Mouse (Mus musculus) heart, postnatal 14 days (tissue): ENCODE measurements around the gene Fst. TPM values are rescaled to one million over a fixed set of nuclear protein-coding genes. Genes with fewer than 3 reads are reported as not detected.

ENCODE experiments used
- DNase-seq, 2 experiments: peaks; one replicate each; pipeline ENCODE4 v3.0.0; 2021 to 2022
- intact Hi-C: fragments of 180-260 bp; cut with DNase I; formaldehyde crosslinking; loops from one replicate; pipeline ENCODE4 v1.15.1; 2025
- total RNA-seq, 2 experiments: library from RNA; stranded (reverse); gene quantifications; 2 replicates each; pipeline ENCODE4 v1.2.3; 2021

The Fst gene
- total RNA-seq, 2 experiments from 2014 or later, result 1.4 to 1.6 TPM

- peak; percentile 5 to 25 for DNase-seq
- intact Hi-C loops, result no loop called here
Measured at GRCm38 (mm10) chr13:114432491-114432890, 26.3 kb downstream of the Fst start.

DNA sequence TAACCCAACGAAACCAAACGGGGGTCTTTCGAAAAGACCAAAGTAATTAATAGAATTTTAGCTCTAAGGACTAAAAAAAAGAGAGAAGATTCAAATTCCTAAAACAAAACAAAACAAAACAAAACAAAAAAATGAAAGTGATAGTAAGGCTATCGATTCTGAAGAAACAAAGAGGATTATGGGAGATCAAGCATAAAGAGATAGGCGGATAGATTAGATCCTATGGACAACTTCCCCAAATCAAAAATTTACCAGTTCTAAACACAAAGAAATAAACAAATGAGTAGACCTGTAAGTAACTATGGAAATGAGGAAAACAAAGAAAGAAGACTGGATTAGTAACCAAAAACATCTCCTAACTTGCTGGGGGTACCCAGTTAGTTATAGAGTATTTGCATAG lies 33.5 kb downstream of the Fst start:
- intact Hi-C loops, result no loop called here
- no peak for DNase-seq

GRCm38 (mm10) chr13:114420235-114420634 lies 38.5 kb downstream of the Fst start:
- intact Hi-C loops, result no loop called here
- no peak for DNase-seq

DNA sequence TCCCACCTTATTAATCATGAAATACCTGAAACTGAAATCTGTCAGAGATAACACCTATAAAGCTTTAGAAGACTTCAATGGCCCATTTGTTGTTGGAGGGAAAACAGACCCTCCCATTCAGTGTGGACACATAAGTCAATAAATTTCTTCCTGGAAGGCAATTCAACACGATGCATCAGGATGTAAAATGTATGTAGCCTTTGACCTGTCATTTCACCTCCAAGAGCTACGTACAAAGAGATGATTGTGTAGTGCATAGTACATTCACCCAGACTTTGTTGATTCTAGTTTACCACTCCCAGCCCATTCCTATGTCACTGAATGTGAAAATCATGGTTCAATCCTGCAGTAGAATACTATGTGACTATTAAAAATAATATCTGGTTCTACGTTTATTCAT lies 39.4 kb downstream of the Fst start:
- DNase-seq, result no peak
- intact Hi-C loops, result no loop called here

DNA sequence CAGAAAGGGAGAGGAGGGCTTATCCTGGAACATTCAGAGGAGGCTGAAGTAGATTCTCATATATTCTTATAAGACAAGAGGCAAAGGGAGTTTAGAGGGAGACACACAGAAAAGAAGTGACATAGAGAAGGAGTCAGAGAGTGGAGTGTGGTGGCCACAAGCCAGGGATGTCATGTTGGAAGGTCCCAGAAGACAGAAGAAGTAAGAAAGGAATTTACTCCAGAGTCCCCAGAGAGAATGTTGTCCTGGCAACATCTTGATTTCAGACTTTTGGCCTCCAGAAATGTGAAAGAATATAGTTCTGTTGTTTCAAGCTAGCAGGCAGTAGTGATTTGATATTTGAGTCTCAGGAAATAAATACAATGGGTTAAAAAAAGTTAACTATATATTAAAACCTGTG lies 46.4 kb downstream of the Fst start:
- peak in 1 of 2 experiments; percentile 12 for DNase-seq

DNA sequence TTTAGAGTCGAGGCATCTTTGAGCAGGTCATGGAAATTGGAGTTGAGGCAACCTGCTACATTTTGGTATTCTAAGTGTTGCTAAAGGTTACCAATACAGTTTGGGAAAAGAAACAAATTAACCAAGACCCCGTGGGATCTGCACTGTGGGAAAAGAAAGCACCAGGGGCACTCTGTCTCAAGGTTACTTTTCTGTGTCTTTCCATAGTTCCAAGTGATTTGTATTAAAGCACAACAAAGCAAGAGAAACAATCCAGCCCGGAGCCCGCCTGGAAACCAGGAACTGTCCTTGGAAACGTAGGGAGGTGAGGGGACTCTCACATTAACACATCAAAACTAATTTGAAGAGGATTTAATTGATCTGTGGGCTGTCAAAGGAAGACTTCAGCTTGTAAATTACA lies 51.9 kb downstream of the Fst start:
- intact Hi-C loops, result no loop called here
- no peak for DNase-seq

More for the DNA sequence above, 46.4 kb downstream of the Fst start:
- intact Hi-C loops, result no loop called here

DNA sequence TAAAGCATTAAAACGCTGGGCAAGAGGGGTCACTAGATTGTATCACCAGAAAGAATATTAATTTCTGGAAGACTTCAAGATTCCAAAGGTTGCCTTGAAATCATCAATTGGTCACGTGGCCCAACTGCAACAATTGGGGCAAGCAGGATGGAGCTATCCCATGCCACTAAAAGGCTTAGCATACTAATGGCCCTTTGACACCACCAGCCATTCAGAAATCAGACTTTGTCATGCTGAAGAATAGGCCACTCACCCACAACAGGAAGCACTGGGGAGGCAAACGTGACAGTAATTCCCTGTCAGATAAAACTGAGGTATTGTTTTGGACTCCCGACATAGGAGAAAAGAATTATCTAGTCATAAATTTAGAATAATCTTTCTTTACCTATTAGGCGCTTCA lies 52.3 kb downstream of the Fst start:
- DNase-seq, result no peak
- intact Hi-C loops, result no loop called here

- intact Hi-C loops, result no loop called here
- DNase-seq, result peak in 1 of 2 experiments; percentile 7
Measured at GRCm38 (mm10) chr13:114405100-114405715, 53.5 kb downstream of the Fst start.

Other genes with a start within 250 kb of the Fst start
- gene Ndufs4, start 70.7 kb downstream of the Fst start, total RNA-seq, result 100 to 1,000 TPM; 507 to 527 TPM